Mouse (Mus musculus) left cerebral cortex, adult 2 months (tissue): ENCODE results near the gene Tldc2. TPM values are rescaled to one million over a fixed set of nuclear protein-coding genes. Genes with fewer than 3 reads are reported as not detected.

Experiments used
- DNase-seq, 2 experiments: peaks; one replicate each; pipeline ENCODE4 v3.0.0; 2021 to 2022; ENCODE audit warnings: low spot score in 2 of 2, mixed read lengths in 1 of 2; ENCODE audit errors: extremely low spot score in 1 of 2
- H3K27ac ChIP-seq: fragments of 200-600 bp; 2 replicates; pipeline ENCODE4 v1.8.1; 2022
- H3K4me3 ChIP-seq: fragments of 200-600 bp; 2 replicates; pipeline ENCODE4 v1.8.1; 2022
- CTCF ChIP-seq: fragments of 200-600 bp; IDR thresholded peaks from 2 replicates; pipeline ENCODE4 v1.8.1; 2022; ENCODE audit warnings: antibody characterized with exemption, mild to moderate bottlenecking, moderate library complexity
- intact Hi-C: fragments of 180-260 bp; cut with DNase I; formaldehyde crosslinking; loops from one replicate; pipeline ENCODE4 v1.15.1; 2025
- total RNA-seq, 2 experiments: library from RNA; stranded (reverse); gene quantifications; 2 replicates each; pipeline ENCODE4 v1.2.3; 2021

Tldc2 gene
- total RNA-seq, 2 experiments from 2014 or later, result not detected

DNA sequence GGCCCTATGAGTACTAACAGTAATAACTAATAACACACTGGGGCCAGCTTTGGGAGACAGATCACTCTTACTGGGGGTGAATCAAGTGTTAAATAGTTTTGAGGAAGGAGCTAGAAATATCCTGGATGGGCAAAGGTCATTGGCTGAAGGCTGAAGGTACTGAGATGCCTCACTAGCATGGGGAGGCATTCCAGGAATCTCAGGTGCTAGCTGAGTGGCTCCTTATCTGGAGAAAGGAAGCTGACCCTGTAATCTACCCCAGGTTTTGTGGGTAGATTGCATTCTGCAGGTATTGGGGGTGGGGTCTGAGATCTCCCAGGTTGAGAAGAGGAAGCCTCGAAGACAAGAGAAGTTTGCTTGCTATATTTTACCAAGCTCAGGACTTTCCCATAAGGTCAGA lies 58.3 kb downstream of the Tldc2 start:
- no peak overlapping the region for H3K27ac ChIP-seq
- no peak for DNase-seq
- TF ChIP-seq CTCF, result no peak
- no peak overlapping the region for H3K4me3 ChIP-seq
- intact Hi-C loops, result no loop called here

Other genes with a start within 250 kb of the Tldc2 start
- under 1 TPM; 0.68 to 0.89 TPM for gene Tgif2, start 247.0 kb upstream of the Tldc2 start, total RNA-seq
- gene 4930518I15Rik, start 229.1 kb upstream of the Tldc2 start, total RNA-seq, result 1 to 10 TPM; 2.8 TPM
- gene Rab5if, start 223.9 kb upstream of the Tldc2 start, total RNA-seq, result 10 to 100 TPM; 87.1 to 94.4 TPM
- under 1 TPM; 0.41 to 0.51 TPM for gene Sla2, start 199.9 kb upstream of the Tldc2 start, total RNA-seq
- gene Ndrg3, start 95.0 kb upstream of the Tldc2 start, total RNA-seq, result 100 to 1,000 TPM; 457 to 473 TPM
- 1 to 10 TPM; 5.8 to 6.3 TPM for gene Dsn1, start 79.9 kb upstream of the Tldc2 start, total RNA-seq
- 10 to 100 TPM; 20.2 to 25.1 TPM for gene Soga1, start 7.8 kb upstream of the Tldc2 start, total RNA-seq
- gene Samhd1, start 48.2 kb downstream of the Tldc2 start, total RNA-seq, result 10 to 100 TPM; 12.7 to 12.9 TPM
- 1 to 10 TPM; 1.6 to 2.4 TPM for gene Rbl1, start 117.5 kb downstream of the Tldc2 start, total RNA-seq
- 100 to 1,000 TPM; 123 to 132 TPM for gene Rpn2, start 192.0 kb downstream of the Tldc2 start, total RNA-seq
- 1 to 10 TPM; 1.6 to 2.4 TPM for gene Mroh8, start 192.5 kb downstream of the Tldc2 start, total RNA-seq